Mouse (Mus musculus): ENCODE measurements at regions not wholly inside any gene's neighbourhood (a gene's known extent, or its start where the extent isn't known, plus 50 kb on each side); places are given as distances from the start of the nearest gene placed in this dataset.

GRCm38 (mm10) chrX:7474831-7475230, 98.6 kb upstream of the Foxp3 start:
- TF ChIP-seq POLR2A (IDR thresholded peaks at IDR 0.05; ENCODE audit: low read depth, low read length) (no peak), CTCF (IDR thresholded peaks at IDR 0.05; ENCODE audit: borderline replicate concordance, insufficient read depth, low read length) (no peak)

All from embryonic fibroblast, embryonic 13.5 days (primary cell).